Mouse (Mus musculus): ENCODE results near the gene Gemin2.
"Not testable (repeated sequence)": the region's sequence is repeated elsewhere in the genome, so short reads cannot be mapped to it uniquely, and the experiment has no call there.

The Gemin2 gene

GRCm38 (mm10) chr12:59058242-59058641 is 45.0 kb downstream of the Gemin2 start:
- DNase-seq (ENCODE audit: low spot score), result not testable (repeated sequence)

GRCm38 (mm10) chr12:59060322-59060721 is 47.1 kb downstream of the Gemin2 start:
- DNase-seq (ENCODE audit: low spot score), result no peak

DNA sequence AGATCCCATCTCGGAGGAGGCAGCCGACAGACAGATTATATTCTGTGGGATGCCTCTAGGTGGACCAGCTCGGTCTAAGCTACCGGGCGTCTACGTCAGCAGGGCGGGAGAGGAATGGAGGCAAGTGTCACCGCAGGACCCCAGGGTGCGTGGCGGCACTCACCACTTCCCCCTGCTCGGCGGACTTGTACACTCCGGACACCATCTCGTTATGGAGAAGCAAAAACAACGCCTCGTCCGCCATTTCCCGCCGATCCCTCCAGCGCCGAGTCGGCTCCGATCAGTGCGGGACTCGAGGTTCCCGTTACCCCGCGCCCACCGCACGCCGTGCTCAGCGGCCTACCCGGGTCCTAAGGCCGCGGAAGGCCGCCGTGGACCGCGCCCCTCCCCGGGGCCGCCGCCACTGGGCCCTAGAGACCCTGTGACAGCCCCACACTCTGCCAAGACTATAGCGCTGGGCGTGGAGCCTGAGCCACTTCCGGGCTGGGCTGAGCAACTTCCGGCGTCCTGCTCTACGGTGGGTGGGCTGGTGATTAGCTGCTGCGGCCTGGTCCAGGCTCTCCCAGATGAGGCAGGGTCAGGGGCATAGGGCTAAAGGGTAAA is 47.9 kb downstream of the Gemin2 start, which contains the start of gene Trappc6b:
TSS of gene Trappc6b (minus strand) at position 480 of the 603 bp plus-strand sequence.
- no peak for DNase-seq (ENCODE audit: low spot score)

GRCm38 (mm10) chr12:59064837-59065236 is 51.6 kb downstream of the Gemin2 start:
- no peak for DNase-seq (ENCODE audit: low spot score)

GRCm38 (mm10) chr12:59065776-59066175 is 52.6 kb downstream of the Gemin2 start:
- no peak for DNase-seq (ENCODE audit: low spot score)

- DNase-seq (ENCODE audit: low spot score), result peak; percentile 85
Observed at GRCm38 (mm10) chr12:59066448-59067077, 53.4 kb downstream of the Gemin2 start, which contains the start of gene Pnn. TSS of gene Pnn (plus strand) at chr12:59066884.

- DNase-seq (ENCODE audit: low spot score), result no peak
Observed at GRCm38 (mm10) chr12:59067095-59067494, 53.9 kb downstream of the Gemin2 start.

DNA sequence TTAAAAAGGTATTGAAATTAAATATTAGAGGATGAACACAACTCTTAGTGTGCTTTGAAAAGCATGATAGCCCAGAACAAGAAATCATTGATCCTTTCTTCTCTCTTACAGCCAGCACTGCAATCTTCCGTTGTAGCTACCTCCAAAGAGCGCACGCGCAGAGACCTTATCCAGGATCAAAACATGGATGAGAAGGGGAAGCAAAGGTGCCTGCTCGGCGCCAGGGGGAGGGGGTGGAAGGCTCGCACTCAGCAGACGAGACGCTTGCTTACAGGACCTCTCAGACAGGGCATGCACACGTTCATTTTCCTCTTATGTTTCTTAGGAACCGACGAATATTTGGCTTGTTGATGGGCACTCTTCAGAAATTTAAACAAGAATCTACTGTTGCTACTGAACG is 55.6 kb downstream of the Gemin2 start:
- DNase-seq (ENCODE audit: low spot score), result no peak

- DNase-seq (ENCODE audit: low spot score), result no peak
Observed at GRCm38 (mm10) chr12:59072286-59072685, 59.1 kb downstream of the Gemin2 start.

GRCm38 (mm10) chr12:59074052-59074451 is 60.9 kb downstream of the Gemin2 start:
- DNase-seq (ENCODE audit: low spot score), result no peak

- no peak for DNase-seq (ENCODE audit: low spot score)
Observed at GRCm38 (mm10) chr12:59076996-59077395, 63.8 kb downstream of the Gemin2 start.

DNA sequence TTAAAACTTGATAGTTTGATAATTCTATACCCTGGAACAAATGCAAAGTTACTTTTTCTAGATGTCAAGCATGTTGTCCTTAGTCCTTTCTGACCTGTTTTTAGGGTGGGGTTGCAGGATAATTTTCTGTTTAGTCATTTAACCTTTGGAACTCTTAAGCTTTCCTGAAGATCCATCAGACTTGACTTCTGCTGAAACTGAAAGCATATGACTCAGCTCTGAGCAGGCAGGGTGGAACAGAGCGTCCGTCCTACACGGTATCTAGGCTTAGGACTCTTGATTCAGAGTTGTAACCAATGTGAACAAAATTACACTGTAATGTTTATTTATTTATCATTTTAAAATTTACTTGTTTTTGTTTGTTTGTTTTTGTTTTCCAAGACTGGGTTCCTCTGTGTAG is 64.7 kb downstream of the Gemin2 start:
- DNase-seq (ENCODE audit: low spot score), result no peak
